Comparison of ENCODE assay signal across 23 mouse cellular contexts in the genomic region with DNA sequence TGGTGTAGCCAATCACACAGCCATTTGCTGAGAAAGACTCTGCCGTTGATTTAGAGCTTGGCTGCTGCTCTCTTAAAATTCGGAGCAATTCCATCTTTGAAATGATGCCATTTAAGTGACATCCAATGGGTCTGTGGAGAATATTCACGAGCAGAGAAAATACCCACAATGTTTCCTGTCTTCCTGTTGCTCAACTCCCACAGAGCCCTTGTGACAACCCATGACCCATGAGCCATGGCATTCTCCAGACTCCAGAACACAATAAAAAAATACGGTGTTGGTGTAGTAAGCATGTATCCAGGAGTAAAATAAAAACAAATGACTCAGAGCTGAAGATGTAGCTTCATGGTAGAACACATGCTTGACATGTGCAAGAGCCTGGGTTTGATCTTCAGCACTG.
DNase-seq lines count a peak whose midpoint lies in the region; ATAC-seq and TF ChIP-seq lines count a peak whose summit lies in the region.
"Had no signal": no experiment of that assay in that cellular context is flagged by ENCODE, and none has a peak within 500 bp of the region (broad histone marks: within the 10 kb centered on the region; RNA-seq: fewer than 3 reads in every experiment).

No protein-coding gene starts in this region.

- no peaks in the 10 kb centered on the region for H3K27me3 ChIP-seq in Patski
- H3K27me3 ChIP-seq in liver, embryonic 11.5 days (replicated peaks; ENCODE audit: control insufficient read depth, insufficient read depth, low read length), result no peaks in the 10 kb centered on the region
- H3K27me3 ChIP-seq: CH12.LX; embryonic facial prominence, embryonic 12.5 days; forebrain, embryonic 13.5 days; forebrain, embryonic 15.5 days had no signal

- no peak overlapping the region for H3K27ac ChIP-seq in liver, embryonic 11.5 days (ENCODE audit: low read depth, low read length)
- H3K27ac ChIP-seq: embryonic facial prominence, embryonic 12.5 days; forebrain, embryonic 13.5 days; forebrain, embryonic 15.5 days had no signal

- no peak overlapping the region for H3K4me3 ChIP-seq in liver, embryonic 11.5 days (ENCODE audit: low read depth, low read length)
- H3K4me3 ChIP-seq: embryonic facial prominence, embryonic 12.5 days; forebrain, embryonic 13.5 days; forebrain, embryonic 15.5 days had no signal

- no peak for TF ChIP-seq CTCF in Patski (IDR thresholded peaks at IDR 0.05)

- CTCF ChIA-PET in Patski (lab: Charles Lee), result no interaction called here

- H3K9me3 ChIP-seq in liver, embryonic 11.5 days (ENCODE audit: control insufficient read depth, low read length), result no peaks in the 10 kb centered on the region
- H3K9me3 ChIP-seq: embryonic facial prominence, embryonic 12.5 days; forebrain, embryonic 13.5 days; forebrain, embryonic 15.5 days; G1E had no signal

- H3K36me3 ChIP-seq in liver, embryonic 11.5 days (ENCODE audit: control insufficient read depth, insufficient read depth, low read length), result no peaks in the 10 kb centered on the region
- H3K36me3 ChIP-seq: embryonic facial prominence, embryonic 12.5 days; forebrain, embryonic 15.5 days; G1E had no signal

- 56% methylated on average over 4 of the region's 4 CpGs for WGBS in liver, embryonic 11.5 days

- DNase-seq in 3T3-L1 (ENCODE audit: low read depth, low spot score) (peak; percentile 17), Patski (ENCODE audit: low read depth, low spot score) (no peak)
- no peak for DNase-seq in liver, embryonic 11.5 days (ENCODE audit: low spot score)
- DNase-seq in heart, postnatal 4 days, result no peak
- no peak for DNase-seq in testis, postnatal 10 days (ENCODE audit: low spot score)
- DNase-seq: adrenal gland, adult 8-10 months; adrenal gland, postnatal 14 days; adrenal gland, postnatal 36 days; B cell, adult 2 months; cerebellum, adult 11-12 months; cerebellum, adult 2 months; cerebellum, adult 9-10 months; cerebellum, postnatal 10 days; cerebellum, postnatal 25 days; forebrain, postnatal 0 days had no signal

- POLR2A ChIA-PET in Patski (lab: Charles Lee), result interaction anchor here (0.6 kb wide), 1 partner anchor 458 kb away, joined by 3 read pairs; no protein-coding TSS in a partner anchor

- in situ Hi-C loops in Patski (cut with MboI; ENCODE audit: low pct_unique_long_range_greater_than_20kb), result no loop called here

- no peak overlapping the region for H3K4me2 ChIP-seq in liver, embryonic 11.5 days
- H3K4me2 ChIP-seq: embryonic facial prominence, embryonic 12.5 days; forebrain, embryonic 13.5 days; forebrain, embryonic 15.5 days had no signal

- no peak overlapping the region for H3K9ac ChIP-seq in liver, embryonic 11.5 days (ENCODE audit: low read depth, low read length)
- H3K9ac ChIP-seq: embryonic facial prominence, embryonic 12.5 days; forebrain, embryonic 13.5 days; forebrain, embryonic 15.5 days; forebrain, postnatal 0 days had no signal

- peak; percentile 39 for ATAC-seq in Patski
- ATAC-seq in common myeloid progenitor, adult 5-6 weeks (replicated peaks; ENCODE audit: low read depth, poor library complexity, severe bottlenecking), result peak; percentile 56; the same call in 1 of the 2 replicates
- peak; percentile 87 for ATAC-seq in megakaryocyte progenitor cell, adult 5-6 weeks (replicated peaks; ENCODE audit: poor library complexity)
- ATAC-seq in liver, embryonic 11.5 days (replicated peaks; ENCODE audit: low FRiP score), result no peak
- ATAC-seq: CD4-positive, CD25-positive, alpha-beta regulatory T cell, adult 4 months; forebrain, embryonic 13.5 days; forebrain, embryonic 15.5 days; forebrain, postnatal 0 days had no signal

- no peaks in the 10 kb centered on the region for H3K4me1 ChIP-seq in liver, embryonic 11.5 days (replicated peaks; ENCODE audit: control insufficient read depth, insufficient read depth, low read length)
- H3K4me1 ChIP-seq: forebrain, embryonic 13.5 days had no signal
